Comparison of ENCODE assay signal across 34 mouse cellular contexts in genomic region chrX:20117717-20118116, GRCm38 (mm10). TPM values are rescaled to one million over a fixed set of nuclear protein-coding genes. Genes with fewer than 3 reads are reported as not detected.
DNase-seq lines count a peak whose midpoint lies in the region; ATAC-seq and TF ChIP-seq lines count a peak whose summit lies in the region.
"Had no signal": no experiment of that assay in that cellular context is flagged by ENCODE, and none has a peak within 500 bp of the region (broad histone marks: within the 10 kb centered on the region; RNA-seq: fewer than 3 reads in every experiment).

No protein-coding gene starts in this region.

- H3K9ac ChIP-seq in liver, adult 2 months (ENCODE audit: low read depth, low read length): no peak overlapping the region
- no peak overlapping the region for H3K9ac ChIP-seq in intestine, postnatal 0 days (ENCODE audit: low read depth, low read length)
- H3K9ac ChIP-seq: embryonic facial prominence, embryonic 13.5 days; forebrain, embryonic 13.5 days; heart, embryonic 12.5 days; heart, embryonic 15.5 days; hindbrain, embryonic 14.5 days had no signal

- H3K4me3 ChIP-seq in liver, adult 2 months (ENCODE audit: insufficient read depth, low read depth, low read length): no peak overlapping the region
- no peak overlapping the region for H3K4me3 ChIP-seq in macrophage (ENCODE audit: inconsistent target)
- no peak overlapping the region for H3K4me3 ChIP-seq in intestine, postnatal 0 days (ENCODE audit: low read depth, low read length)
- H3K4me3 ChIP-seq: embryonic facial prominence, embryonic 10.5 days; embryonic facial prominence, embryonic 13.5 days; erythroblast, embryonic 14.5 days; forebrain, embryonic 10.5 days; forebrain, embryonic 13.5 days; gastrocnemius, adult 2 months; heart, embryonic 12.5 days; heart, embryonic 15.5 days; hindbrain, embryonic 10.5 days had no signal

- no peak for ATAC-seq in intestine, postnatal 0 days
- ATAC-seq: forebrain, embryonic 13.5 days; forebrain, embryonic 16.5 days; hindbrain, postnatal 0 days; inflammation-experienced regulatory T-cells, adult 6 months; Patski had no signal

- DNase-seq in liver, adult 2 months (ENCODE audit: extremely low read depth, low read depth, low spot score): peak; percentile 0
- no peak for DNase-seq in liver
- peak; percentile 9 for DNase-seq in splenic B cell, adult 2 months (ENCODE audit: low read depth, low spot score)
- DNase-seq in left cerebral cortex, postnatal 10 days (ENCODE audit: extremely low spot score in 1 of 2, low spot score in 2 of 2): no peak
- DNase-seq: adrenal gland, postnatal 10 days; adrenal gland, postnatal 36 days; B cell, adult 2 months; cerebellum, adult 11 months; cerebellum, adult 2 months; cerebellum, adult 9-11 months; cerebellum, postnatal 25 days; embryo, embryonic 11 days; gastrocnemius, adult 2 months; gastrocnemius, postnatal 14 days; heart, adult 18-20 months; heart, postnatal 10 days; heart, postnatal 36 days had no signal

- H3K79me2 ChIP-seq in liver, adult 2 months (ENCODE audit: control insufficient read depth, insufficient read depth, low read length): no peaks in the 10 kb centered on the region
- H3K79me2 ChIP-seq in macrophage (ENCODE audit: inconsistent target): no peaks in the 10 kb centered on the region

- H3K4me2 ChIP-seq in intestine, postnatal 0 days (replicated peaks; ENCODE audit: low read depth): no peak overlapping the region
- H3K4me2 ChIP-seq: embryonic facial prominence, embryonic 13.5 days; forebrain, embryonic 13.5 days; heart, embryonic 12.5 days; heart, embryonic 15.5 days; hindbrain, embryonic 14.5 days had no signal

- H3K4me1 ChIP-seq in liver, adult 2 months (ENCODE audit: control insufficient read depth, insufficient read depth, low read length): no peaks in the 10 kb centered on the region
- no peaks in the 10 kb centered on the region for H3K4me1 ChIP-seq in intestine, postnatal 0 days (replicated peaks; ENCODE audit: control insufficient read depth, insufficient read depth, low read length)
- H3K4me1 ChIP-seq: embryonic facial prominence, embryonic 10.5 days; embryonic facial prominence, embryonic 13.5 days; forebrain, embryonic 10.5 days; forebrain, embryonic 13.5 days; heart, embryonic 12.5 days; heart, embryonic 15.5 days; hindbrain, embryonic 10.5 days had no signal

- intact Hi-C loops in left cerebral cortex, postnatal 10 days (cut with DNase I): no loop called here

- no peaks in the 10 kb centered on the region for H3K27me3 ChIP-seq in liver, adult 2 months (ENCODE audit: control insufficient read depth, insufficient read depth, low read length)
- no peaks in the 10 kb centered on the region for H3K27me3 ChIP-seq in splenic B cell, adult 2 months (ENCODE audit: control insufficient read depth, insufficient read depth, low read length, poor library complexity, severe bottlenecking)
- H3K27me3 ChIP-seq in intestine, postnatal 0 days (replicated peaks; ENCODE audit: control insufficient read depth, insufficient read depth, low read length): no peaks in the 10 kb centered on the region
- H3K27me3 ChIP-seq: CH12.LX; embryonic facial prominence, embryonic 13.5 days; forebrain, embryonic 13.5 days; heart, embryonic 12.5 days; heart, embryonic 15.5 days had no signal

- no peak for TF ChIP-seq CTCF in liver, adult 2 months (IDR thresholded peaks at IDR 0.05; ENCODE audit: low read depth, low read length)
- TF ChIP-seq CTCF in intestine, postnatal 0 days (IDR thresholded peaks at IDR 0.05; ENCODE audit: low read depth): no peak

- no peaks in the 10 kb centered on the region for H3K9me3 ChIP-seq in intestine, postnatal 0 days (ENCODE audit: control insufficient read depth)
- H3K9me3 ChIP-seq: embryonic facial prominence, embryonic 10.5 days; embryonic facial prominence, embryonic 13.5 days; forebrain, embryonic 10.5 days; forebrain, embryonic 13.5 days; G1E; heart, embryonic 12.5 days; heart, embryonic 15.5 days; hindbrain, embryonic 10.5 days had no signal

- 80% methylated on average over 2 of the region's 2 CpGs for WGBS in liver, adult 2 months
- 47% methylated on average over 2 of the region's 2 CpGs for WGBS in macrophage (ENCODE audit: missing documents)
- WGBS in intestine, postnatal 0 days: 74% methylated on average over 2 of the region's 2 CpGs

- H3K27ac ChIP-seq in liver, adult 2 months (replicated peaks; ENCODE audit: insufficient read depth, low read depth, low read length): no peak overlapping the region
- H3K27ac ChIP-seq in macrophage: peak overlapping the region; percentile 7; the same call in 1 of the 2 replicates
- no peak overlapping the region for H3K27ac ChIP-seq in intestine, postnatal 0 days (ENCODE audit: low read depth, low read length)
- H3K27ac ChIP-seq: embryonic facial prominence, embryonic 10.5 days; embryonic facial prominence, embryonic 13.5 days; forebrain, embryonic 10.5 days; forebrain, embryonic 13.5 days; gastrocnemius, adult 2 months; heart, embryonic 15.5 days; hindbrain, embryonic 10.5 days; hindbrain, embryonic 14.5 days; hindbrain, postnatal 0 days had no signal

- H3K36me3 ChIP-seq in liver, adult 2 months (ENCODE audit: control insufficient read depth, insufficient read depth, low read length): no peaks in the 10 kb centered on the region
- no peaks in the 10 kb centered on the region for H3K36me3 ChIP-seq in macrophage (ENCODE audit: inconsistent target)
- H3K36me3 ChIP-seq in splenic B cell, adult 2 months (ENCODE audit: control insufficient read depth, insufficient read depth, low read length, poor library complexity, severe bottlenecking): no peaks in the 10 kb centered on the region; the same call in 1 of the 2 replicates
- no peaks in the 10 kb centered on the region for H3K36me3 ChIP-seq in intestine, postnatal 0 days (ENCODE audit: control insufficient read depth, insufficient read depth)
- H3K36me3 ChIP-seq: embryonic facial prominence, embryonic 10.5 days; embryonic facial prominence, embryonic 13.5 days; forebrain, embryonic 10.5 days; G1E; heart, embryonic 12.5 days; heart, embryonic 15.5 days; hindbrain, embryonic 10.5 days had no signal

- TF ChIP-seq POLR2A in liver, adult 2 months (IDR thresholded peaks at IDR 0.05; ENCODE audit: extremely low read depth, insufficient read depth, low read length): no peak

RNA-seq across cellular contexts. Expression of gene Chst7, which starts 58.4 kb away (rescaled TPM):
- 1.7 and 1.9 TPM in 2 replicates for total RNA-seq in liver, adult 2 months (2014; rRNA removed)
- 0.77 and 0.91 TPM in 2 replicates for polyA plus RNA-seq in liver, adult 2 months (2012; rRNA removed)
- 1 to 10 TPM in 6 of 26 experiments, under 1 TPM in 14, not detected in 6; 0.37 to 2.1 (median 0.75) TPM for total RNA-seq in macrophage (2018; cell fraction: chromatin; rRNA removed)
- 1 to 10 TPM in 22 of 26 experiments, under 1 TPM in 4; 0.61 to 3.4 (median 1.5) TPM for total RNA-seq in macrophage (2018; cell fraction: cytosol; rRNA removed)
- 1 to 10 TPM in 24 of 26 experiments, under 1 TPM in 2; 0.81 to 4.6 (median 1.9) TPM for total RNA-seq in macrophage (2018; cell fraction: nucleus; rRNA removed)
- 0.47 to 1.8 TPM (median 1.2 TPM) in 3 replicates for polyA plus RNA-seq in macrophage (2018)
- 1 to 10 TPM; 3.7 to 4.8 TPM for total RNA-seq in left cerebral cortex, postnatal 10 days (2021)
- 2.3 and 2.4 TPM in 2 replicates for polyA plus RNA-seq in intestine, postnatal 0 days (2015; fragmentation: Nextera tagmentation; extraction: Ambion mirVana)
- total RNA-seq: G1E had no signal
- polyA plus RNA-seq: G1E had no signal

Comparison
In these comparisons a context has a peak if more than half of its experiments do, and no peak if none do; other contexts are left out.
1. DNase-seq: peak in liver, adult 2 months (single experiment) and splenic B cell, adult 2 months (single experiment); none in liver (single experiment) and left cerebral cortex, postnatal 10 days (0 of 2).